Mouse (Mus musculus): ENCODE data around the gene Olfr1028.

DNA sequence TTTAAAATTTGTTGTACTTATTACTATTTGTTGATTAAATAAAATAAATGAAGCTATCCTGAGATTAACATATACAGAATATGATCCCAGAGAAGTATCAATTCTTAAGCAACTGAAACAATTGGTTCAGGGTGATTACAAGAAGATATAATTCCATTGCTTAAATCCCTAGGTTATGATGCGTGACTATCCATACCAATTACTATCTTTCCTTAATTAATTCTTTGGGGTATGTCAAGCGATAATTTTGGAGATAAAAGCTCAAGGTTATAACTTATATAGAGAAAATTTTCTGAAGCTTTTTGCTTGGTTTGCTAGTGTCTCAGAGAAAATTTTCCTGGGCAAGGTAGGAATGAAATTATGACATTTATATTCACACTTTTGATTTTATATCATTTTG lies 23.4 kb downstream of the Olfr1028 start, which contains the start of gene Olfr1029:
- no peak for TF ChIP-seq CTCF (conservative IDR thresholded peaks at IDR 0.05; ENCODE audit: low read length)
- no peak for TF ChIP-seq NANOG (IDR thresholded peaks at IDR 0.05; ENCODE audit: borderline replicate concordance, low read length)
- TF ChIP-seq POU5F1 (IDR thresholded peaks at IDR 0.05; ENCODE audit: borderline replicate concordance, low read length): no peak
